Mouse (Mus musculus) left cerebral cortex, adult 2 months (tissue): Measurements from ENCODE around the gene Lekr1. TPM values are rescaled to one million over a fixed set of nuclear protein-coding genes. Genes with fewer than 3 reads are reported as not detected.
"Not testable (repeated sequence)": the region's sequence is repeated elsewhere in the genome, so short reads cannot be mapped to it uniquely, and the experiment has no call there.

Experiments
- DNase-seq, 2 experiments: peaks; one replicate each; pipeline ENCODE4 v3.0.0; 2021 to 2022; ENCODE audit warnings: low spot score in 2 of 2, mixed read lengths in 1 of 2; ENCODE audit errors: extremely low spot score in 1 of 2
- H3K27ac ChIP-seq: fragments of 200-600 bp; 2 replicates; pipeline ENCODE4 v1.8.1; 2022
- H3K4me3 ChIP-seq: fragments of 200-600 bp; 2 replicates; pipeline ENCODE4 v1.8.1; 2022
- CTCF ChIP-seq: fragments of 200-600 bp; IDR thresholded peaks from 2 replicates; pipeline ENCODE4 v1.8.1; 2022; ENCODE audit warnings: antibody characterized with exemption, mild to moderate bottlenecking, moderate library complexity
- intact Hi-C: fragments of 180-260 bp; cut with DNase I; formaldehyde crosslinking; loops from one replicate; pipeline ENCODE4 v1.15.1; 2025
- total RNA-seq, 2 experiments: library from RNA; stranded (reverse); gene quantifications; 2 replicates each; pipeline ENCODE4 v1.2.3; 2021

The Lekr1 gene
- total RNA-seq, 2 experiments from 2014 or later: 6.4 to 6.5 TPM

- H3K27ac ChIP-seq: no peak overlapping the region
- H3K4me3 ChIP-seq: no peak overlapping the region
- no peak for TF ChIP-seq CTCF
- no peak for DNase-seq
- intact Hi-C loops: no loop called here
Observed at GRCm38 (mm10) chr3:65717406-65717805, 51.4 kb downstream of the Lekr1 start.

DNA sequence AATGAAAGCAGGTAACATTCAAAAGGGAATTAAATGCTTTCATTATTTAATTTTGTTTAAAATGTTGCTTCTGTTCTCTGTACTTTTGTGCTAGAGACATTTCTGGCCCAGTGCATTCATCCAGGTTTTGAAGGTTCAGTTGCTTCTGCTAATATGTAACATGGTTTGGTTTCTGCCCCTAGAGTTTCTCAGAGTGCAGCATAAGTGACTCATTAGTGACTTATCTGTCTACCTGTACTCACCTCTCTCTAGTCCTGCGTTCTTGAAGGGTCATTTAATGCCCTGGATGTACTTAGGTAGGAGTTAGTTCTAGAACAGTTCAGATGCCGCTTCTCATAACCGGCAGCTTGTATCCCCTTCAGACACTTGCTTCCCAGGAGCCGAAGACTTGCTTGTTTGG is 56.9 kb downstream of the Lekr1 start:
- TF ChIP-seq CTCF: no peak
- Histone ChIP-seq H3K4me3 (no peak overlapping the region), H3K27ac (no peak overlapping the region)
- intact Hi-C loops: no loop called here
- no peak for DNase-seq

DNA sequence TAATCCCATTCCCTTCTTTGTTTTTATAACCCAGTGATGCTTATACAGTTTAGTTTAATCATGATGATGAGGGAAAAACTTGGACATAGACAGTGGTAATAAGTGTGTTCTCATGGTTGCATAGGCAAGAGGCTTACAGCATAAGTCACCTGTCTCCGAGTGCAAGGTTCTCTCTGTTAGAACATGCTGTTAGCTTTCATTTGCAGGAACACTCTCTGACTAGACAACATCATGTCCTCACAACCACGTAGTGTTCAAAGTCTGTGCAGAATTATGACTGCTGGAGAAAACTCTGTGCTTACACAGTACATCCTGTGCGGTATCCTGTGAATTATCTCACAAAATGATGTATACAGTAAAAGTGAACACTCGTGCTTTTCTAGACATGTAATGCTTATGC is 57.6 kb downstream of the Lekr1 start:
- Histone ChIP-seq H3K4me3 (no peak overlapping the region), H3K27ac (no peak overlapping the region)
- DNase-seq: no peak
- TF ChIP-seq CTCF: no peak
- intact Hi-C loops: no loop called here

DNA sequence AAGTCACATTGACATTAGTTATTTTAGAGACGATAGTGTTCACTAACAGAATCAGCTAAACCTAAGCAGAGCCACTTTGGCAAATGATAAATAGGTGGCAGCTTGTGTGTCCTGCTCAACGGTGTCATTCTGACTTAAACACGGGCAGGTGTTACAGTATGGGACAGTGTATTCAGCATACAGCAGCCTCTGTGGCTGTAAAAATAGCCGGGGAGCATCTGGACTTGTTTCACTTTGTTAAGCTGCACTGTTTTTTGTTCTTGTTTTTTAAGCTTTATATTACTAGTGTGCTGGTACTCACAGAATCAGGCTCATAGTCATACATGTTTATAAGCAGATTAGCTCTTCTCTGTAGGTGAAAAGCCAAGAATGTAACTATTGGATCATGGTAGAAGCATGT is 71.8 kb downstream of the Lekr1 start:
- no peak for TF ChIP-seq CTCF
- intact Hi-C loops: no loop called here
- H3K4me3 ChIP-seq: no peak overlapping the region
- no peak overlapping the region for H3K27ac ChIP-seq
- DNase-seq: no peak

DNA sequence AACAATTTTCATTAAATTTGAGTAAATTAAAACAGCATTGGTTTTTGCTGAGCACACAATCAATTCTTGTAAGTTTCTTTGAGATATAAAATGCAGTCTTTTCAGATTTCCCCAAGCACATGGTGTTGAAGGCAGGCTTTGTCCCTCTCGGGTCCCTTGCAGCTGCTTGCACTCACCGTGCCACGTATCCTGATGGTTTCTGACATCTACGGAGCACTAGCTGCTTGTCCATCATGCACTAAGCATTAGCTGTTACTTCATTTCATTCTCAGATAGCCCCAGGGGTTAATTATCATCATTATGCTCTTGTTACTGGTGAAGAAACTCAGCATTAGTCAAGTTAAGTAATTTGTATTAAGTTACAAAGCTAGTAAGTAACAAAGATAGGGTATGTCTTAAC is 78.9 kb downstream of the Lekr1 start:
- DNase-seq: no peak
- no peak overlapping the region for H3K4me3 ChIP-seq
- intact Hi-C loops: no loop called here
- TF ChIP-seq CTCF: no peak
- no peak overlapping the region for H3K27ac ChIP-seq

GRCm38 (mm10) chr3:65764511-65765508 is 98.8 kb downstream of the Lekr1 start:
- Histone ChIP-seq H3K27ac (no peak overlapping the region), H3K4me3 (no peak overlapping the region)
- no peak for TF ChIP-seq CTCF
- DNase-seq: no peak
- intact Hi-C loops: no loop called here

DNA sequence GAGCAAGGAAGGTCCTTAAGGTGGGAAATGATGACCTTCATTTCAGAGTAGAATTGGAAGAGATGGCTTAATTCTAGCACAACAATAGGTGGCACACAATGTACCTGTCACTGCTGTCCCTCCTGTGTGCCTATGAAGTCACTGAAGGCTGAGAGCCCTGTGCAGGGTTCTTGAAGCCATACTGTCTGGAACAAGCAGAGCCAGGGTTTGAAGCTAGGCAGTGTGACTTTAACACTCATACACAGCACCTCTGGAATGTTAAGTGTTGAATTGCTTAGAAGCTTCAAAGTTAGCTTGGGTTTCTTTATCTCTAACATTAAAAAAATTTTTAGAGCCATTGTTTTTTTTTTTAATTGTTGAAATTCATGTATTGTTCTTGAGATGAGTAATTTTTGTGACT is 100.4 kb downstream of the Lekr1 start:
- intact Hi-C loops: no loop called here
- TF ChIP-seq CTCF: no peak
- no peak for DNase-seq
- no peak overlapping the region for H3K4me3 ChIP-seq
- H3K27ac ChIP-seq: no peak overlapping the region

DNA sequence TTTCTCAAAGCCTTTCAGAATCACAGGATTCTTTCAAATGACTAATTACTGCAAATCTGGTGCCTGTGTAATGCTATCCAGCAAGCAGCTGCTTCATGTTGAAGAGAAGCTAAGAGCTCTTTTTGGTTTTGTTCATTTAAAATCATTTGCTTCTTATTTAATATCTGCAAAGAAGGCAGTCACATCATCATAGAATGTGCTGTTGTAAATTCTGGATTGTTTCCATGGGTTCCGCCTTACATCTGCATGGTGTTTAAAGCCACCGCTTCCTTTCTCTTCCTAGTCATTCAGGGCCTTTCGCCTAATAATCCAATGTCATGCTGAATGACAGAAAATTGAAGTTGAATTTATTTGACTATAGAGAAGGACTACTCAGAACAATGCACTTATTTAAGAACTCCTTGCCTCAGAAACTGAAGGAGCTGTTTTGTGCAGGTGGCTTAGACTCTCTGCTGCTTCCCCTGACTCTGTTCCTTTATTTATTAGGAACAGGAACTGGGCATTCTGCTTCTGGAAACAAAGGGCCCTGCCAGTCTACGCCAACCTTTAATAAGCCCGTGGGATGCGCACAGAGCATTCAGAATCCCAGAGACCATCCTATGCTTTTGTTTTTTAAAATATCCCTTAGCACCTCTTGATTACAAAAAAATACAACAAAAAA is 101.3 kb downstream of the Lekr1 start:
- DNase-seq: no peak
- no peak for TF ChIP-seq CTCF
- intact Hi-C loops: no loop called here
- H3K4me3 ChIP-seq: no peak overlapping the region
- H3K27ac ChIP-seq: no peak overlapping the region

DNA sequence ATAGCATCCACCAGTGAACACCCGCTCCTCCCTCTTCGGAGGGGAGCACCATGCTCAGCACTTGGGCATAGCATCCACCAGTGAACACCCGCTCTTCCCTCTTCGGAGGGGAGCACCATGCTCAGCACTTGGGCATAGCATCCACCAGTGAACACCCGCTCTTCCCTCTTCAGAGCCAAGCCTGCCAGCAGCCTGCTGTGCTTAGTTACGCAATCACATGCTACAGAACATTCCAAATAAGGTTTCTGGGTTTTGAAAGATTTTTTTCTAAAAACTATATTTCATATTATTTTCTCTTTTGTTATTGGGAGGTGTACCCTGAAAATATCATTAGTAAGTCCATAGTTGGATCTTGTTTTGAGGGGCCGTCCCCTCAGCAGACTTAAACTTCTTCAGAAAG is 103.6 kb downstream of the Lekr1 start:
- intact Hi-C loops, H3K27ac ChIP-seq, DNase-seq, H3K4me3 ChIP-seq: not testable (repeated sequence)

GRCm38 (mm10) chr3:65773910-65774309 is 107.9 kb downstream of the Lekr1 start:
- intact Hi-C loops: no loop called here

GRCm38 (mm10) chr3:65775096-65775495 is 109.1 kb downstream of the Lekr1 start:
- DNase-seq: no peak
- TF ChIP-seq CTCF: no peak
- Histone ChIP-seq H3K27ac (no peak overlapping the region), H3K4me3 (no peak overlapping the region)
- intact Hi-C loops: no loop called here

More at GRCm38 (mm10) chr3:65773910-65774309, 107.9 kb downstream of the Lekr1 start:
- no peak for TF ChIP-seq CTCF
- Histone ChIP-seq H3K4me3 (no peak overlapping the region), H3K27ac (no peak overlapping the region)
- DNase-seq: no peak

DNA sequence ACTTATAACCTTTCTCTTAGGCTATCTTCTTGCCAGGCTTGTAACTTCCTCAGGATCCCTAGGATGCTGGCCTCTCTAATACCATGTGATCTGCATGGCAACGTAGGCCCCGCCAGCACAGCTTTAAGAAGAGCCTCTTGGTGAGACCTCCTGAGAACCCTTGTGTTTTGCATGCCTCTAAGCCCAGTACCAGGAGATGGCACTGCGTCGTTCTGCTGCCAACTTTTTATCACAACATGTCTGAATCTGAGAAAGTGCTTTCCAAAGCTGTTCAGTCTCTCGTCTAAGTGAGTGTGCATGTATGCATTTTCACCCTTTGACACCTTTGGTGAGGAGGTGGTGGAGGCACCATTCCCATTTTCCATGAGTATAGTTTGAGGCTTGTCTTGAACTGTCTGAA is 116.2 kb downstream of the Lekr1 start:
- no peak; the same call in none of the 2 replicates for TF ChIP-seq CTCF
- H3K4me3 ChIP-seq: no peak overlapping the region
- no peak for DNase-seq
- intact Hi-C loops: no loop called here
- no peak overlapping the region for H3K27ac ChIP-seq
